Mouse (Mus musculus) ES-Bruce4 (cell line): ENCODE data around the gene Stk4. TPM values are rescaled to one million over a fixed set of nuclear protein-coding genes. Genes with fewer than 3 reads are reported as not detected.

Source experiments
- H3K27ac ChIP-seq: 2 replicates; pipeline ENCODE4 v1.5.1; 2012; ENCODE audit warnings: low read length, inconsistent platforms; ENCODE audit not compliant: insufficient read depth
- H3K27me3 ChIP-seq: 2 replicates; pipeline ENCODE4 v1.6.1; 2012; ENCODE audit warnings: mild to moderate bottlenecking, low read length, inconsistent platforms; ENCODE audit not compliant: control insufficient read depth, poor library complexity, insufficient read depth, severe bottlenecking
- H3K36me3 ChIP-seq: 2 replicates; pipeline ENCODE4 v1.6.1; 2012; ENCODE audit warnings: inconsistent platforms, mild to moderate bottlenecking, low read length, moderate library complexity; ENCODE audit not compliant: control insufficient read depth, poor library complexity, insufficient read depth, severe bottlenecking
- H3K4me1 ChIP-seq: one replicate; pipeline ENCODE4 v1.8.1; 2011; ENCODE audit warnings: low read length; ENCODE audit not compliant: control insufficient read depth, insufficient read depth
- H3K4me3 ChIP-seq: 2 replicates; pipeline ENCODE4 v1.5.1; 2011; ENCODE audit warnings: low read depth, mild to moderate bottlenecking, low read length
- H3K9ac ChIP-seq: 2 replicates; pipeline ENCODE4 v1.6.1; 2012; ENCODE audit warnings: low read depth, mild to moderate bottlenecking, inconsistent platforms; ENCODE audit not compliant: poor library complexity, severe bottlenecking
- H3K9me3 ChIP-seq: replicated peaks from 2 replicates; pipeline ENCODE4 v1.6.1; 2012; ENCODE audit warnings: mild to moderate bottlenecking, low read length, inconsistent platforms; ENCODE audit not compliant: control insufficient read depth, poor library complexity, insufficient read depth, severe bottlenecking
- CTCF ChIP-seq: IDR thresholded peaks from one replicate; pipeline ENCODE4 v1.8.1; 2011; ENCODE audit warnings: low read depth, low read length
- EP300 ChIP-seq: IDR thresholded peaks from 2 replicates; pipeline ENCODE4 v1.6.1; 2011; ENCODE audit warnings: low read depth, low read length; ENCODE audit not compliant: insufficient read depth
- POLR2A ChIP-seq: IDR thresholded peaks from one replicate; pipeline ENCODE4 v1.8.1; 2011; ENCODE audit warnings: low read length; ENCODE audit not compliant: insufficient read depth
- polyA plus RNA-seq: library from polyadenylated mRNA; stranded (reverse); fragments of >200 nt; gene quantifications from 2 replicates; pipeline ENCODE4 v1.2.4, GENCODE M21; 2011; ENCODE audit warnings: low read depth; ENCODE audit not compliant: missing spikeins, insufficient read depth, insufficient read length

Gene Stk4
- polyA plus RNA-seq, 1 experiment: 74.8 TPM

DNA sequence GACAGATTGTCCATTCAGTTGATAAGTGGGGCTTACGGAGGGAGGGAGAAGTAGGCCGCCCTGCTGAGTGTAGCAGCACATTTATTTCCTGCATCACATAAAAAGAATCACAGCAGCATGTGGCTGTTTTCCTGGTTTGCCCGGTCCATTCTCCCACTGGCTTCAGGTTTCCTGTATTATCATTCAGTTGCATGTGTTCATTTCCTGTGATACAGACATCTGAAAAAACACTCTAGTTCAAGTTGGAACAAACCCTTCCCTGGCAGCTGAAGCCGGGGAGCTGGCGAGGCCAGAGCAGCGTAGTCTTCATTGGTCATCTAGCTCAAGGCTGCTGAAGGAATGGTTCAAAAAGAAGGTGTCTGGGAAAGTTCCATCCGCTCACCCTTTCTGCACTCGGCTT is 41.4 kb downstream of the Stk4 start:
- no peaks in the 10 kb centered on the region for H3K9me3 ChIP-seq
- no peak overlapping the region for H3K4me3 ChIP-seq
- TF ChIP-seq CTCF: no peak
- TF ChIP-seq EP300: no peak
- no peak for TF ChIP-seq POLR2A
- no peak overlapping the region for H3K27ac ChIP-seq
- H3K27me3 ChIP-seq: no peaks in the 10 kb centered on the region
- H3K4me1 ChIP-seq: no peaks in the 10 kb centered on the region
- peaks cover 7% of the 10 kb centered on the region; the same call in 1 of the 2 replicates for H3K36me3 ChIP-seq
- no peak overlapping the region for H3K9ac ChIP-seq

DNA sequence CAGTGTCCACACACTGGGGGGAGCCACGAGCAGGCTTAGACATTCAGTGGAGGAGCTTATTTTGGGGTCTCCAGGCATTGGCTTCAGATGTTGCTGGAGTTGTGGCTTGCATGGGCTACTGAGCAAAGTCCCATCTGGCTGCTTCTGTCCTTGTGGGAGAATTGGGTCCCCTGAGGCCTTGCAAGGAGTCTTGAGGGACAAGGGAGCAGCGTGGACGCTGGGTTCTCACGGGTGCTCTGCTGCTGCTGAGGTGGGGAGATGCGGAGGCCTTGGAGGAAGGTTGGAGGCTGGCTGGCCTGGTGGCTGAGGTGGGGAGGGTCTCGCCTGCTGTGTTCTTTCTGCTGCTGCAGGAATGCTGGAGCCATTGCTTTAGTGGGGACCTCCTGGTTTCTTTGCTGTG is 43.9 kb downstream of the Stk4 start:
- TF ChIP-seq POLR2A (no peak), EP300 (no peak), CTCF (no peak)
- Histone ChIP-seq H3K9me3 (no peaks in the 10 kb centered on the region), H3K4me3 (no peak overlapping the region), H3K36me3 (peaks cover 10% of the 10 kb centered on the region; the same call in 1 of the 2 replicates), H3K4me1 (no peaks in the 10 kb centered on the region), H3K27me3 (no peaks in the 10 kb centered on the region), H3K27ac (no peak overlapping the region), H3K9ac (no peak overlapping the region)

DNA sequence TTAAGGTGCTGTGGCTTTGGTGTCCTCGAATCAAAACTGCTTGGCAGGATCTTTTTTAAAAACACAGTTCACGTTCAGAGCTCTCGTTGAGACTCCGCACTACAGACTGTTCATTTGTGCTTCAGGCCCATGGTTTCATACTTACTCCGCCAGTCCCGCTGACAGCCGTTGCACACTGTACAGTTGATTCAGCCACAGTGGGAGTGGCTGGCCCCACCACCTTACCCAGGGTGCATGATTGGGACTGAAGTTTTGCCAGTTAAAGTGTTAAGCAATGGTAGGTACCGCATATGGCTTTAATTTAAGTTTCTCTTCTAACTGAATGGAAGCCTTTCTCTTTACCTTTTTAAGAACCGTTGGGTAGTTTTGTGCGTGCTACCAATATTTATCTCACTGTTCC is 45.4 kb downstream of the Stk4 start:
- Histone ChIP-seq H3K9me3 (no peaks in the 10 kb centered on the region), H3K4me1 (no peaks in the 10 kb centered on the region), H3K36me3 (peaks cover 13% of the 10 kb centered on the region), H3K9ac (no peak overlapping the region), H3K27me3 (no peaks in the 10 kb centered on the region), H3K4me3 (no peak overlapping the region), H3K27ac (no peak overlapping the region)
- TF ChIP-seq EP300 (no peak), CTCF (no peak), POLR2A (no peak)

DNA sequence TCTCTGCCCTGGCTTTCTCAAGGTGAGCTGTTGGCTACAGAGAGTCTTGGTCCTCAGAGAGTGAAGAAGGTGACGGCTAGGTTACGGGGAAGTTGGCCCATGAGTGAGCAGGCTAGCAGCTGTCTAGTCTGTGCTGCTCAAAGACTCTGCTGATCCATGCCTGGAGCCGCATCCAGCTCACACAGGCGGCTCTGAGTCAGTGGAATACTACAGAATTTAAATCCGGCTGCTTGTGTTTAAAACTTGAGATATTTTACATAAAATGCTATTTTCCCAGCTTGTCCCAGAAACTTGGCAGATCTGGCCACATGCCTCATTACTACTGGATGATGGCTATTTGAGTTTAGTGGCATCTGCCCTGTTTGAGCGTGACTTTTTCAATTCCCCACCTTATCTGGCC is 49.4 kb downstream of the Stk4 start:
- H3K4me3 ChIP-seq: no peak overlapping the region
- peaks cover 17% of the 10 kb centered on the region for H3K36me3 ChIP-seq

DNA sequence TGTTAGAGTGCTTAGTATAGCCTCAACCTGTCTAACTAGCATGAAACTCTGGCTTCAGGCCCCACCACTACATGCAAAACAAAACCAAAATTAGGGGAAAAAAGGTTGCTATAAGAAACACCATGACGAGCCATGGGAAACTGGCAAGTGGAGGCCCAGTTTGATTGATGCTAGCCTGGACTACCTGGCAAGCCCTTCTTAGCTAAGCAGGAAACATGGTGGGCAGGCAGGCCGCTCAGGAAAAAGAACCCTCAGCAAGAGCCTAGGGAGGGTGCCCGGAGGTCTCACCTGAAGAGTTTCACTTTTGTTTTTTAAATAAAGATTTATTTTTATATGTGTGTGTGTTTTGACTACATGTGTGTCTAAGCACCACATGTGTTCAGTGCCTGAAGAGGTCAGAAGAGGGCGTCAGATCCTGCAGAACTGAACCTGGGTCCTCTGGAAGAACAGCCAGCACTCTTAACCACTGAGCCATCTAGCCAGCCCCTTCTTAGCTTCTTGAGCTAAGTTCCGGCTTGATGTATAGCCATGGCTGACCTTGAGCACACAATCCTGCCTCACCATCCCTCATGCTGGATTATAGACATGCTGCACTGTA is 53.1 kb downstream of the Stk4 start:
- no peak overlapping the region for H3K9ac ChIP-seq
- no peaks in the 10 kb centered on the region for H3K4me1 ChIP-seq
- TF ChIP-seq CTCF (no peak), POLR2A (no peak), EP300 (no peak)
- peaks cover 16% of the 10 kb centered on the region for H3K36me3 ChIP-seq
- no peaks in the 10 kb centered on the region for H3K9me3 ChIP-seq
- H3K27ac ChIP-seq: no peak overlapping the region
- H3K4me3 ChIP-seq: no peak overlapping the region
- H3K27me3 ChIP-seq: no peaks in the 10 kb centered on the region

More for the DNA sequence above, 49.4 kb downstream of the Stk4 start:
- no peak overlapping the region for H3K9ac ChIP-seq
- no peaks in the 10 kb centered on the region for H3K9me3 ChIP-seq
- H3K27ac ChIP-seq: no peak overlapping the region
- no peak for TF ChIP-seq EP300
- no peak for TF ChIP-seq CTCF
- no peak for TF ChIP-seq POLR2A
- no peaks in the 10 kb centered on the region for H3K4me1 ChIP-seq
- no peaks in the 10 kb centered on the region for H3K27me3 ChIP-seq

DNA sequence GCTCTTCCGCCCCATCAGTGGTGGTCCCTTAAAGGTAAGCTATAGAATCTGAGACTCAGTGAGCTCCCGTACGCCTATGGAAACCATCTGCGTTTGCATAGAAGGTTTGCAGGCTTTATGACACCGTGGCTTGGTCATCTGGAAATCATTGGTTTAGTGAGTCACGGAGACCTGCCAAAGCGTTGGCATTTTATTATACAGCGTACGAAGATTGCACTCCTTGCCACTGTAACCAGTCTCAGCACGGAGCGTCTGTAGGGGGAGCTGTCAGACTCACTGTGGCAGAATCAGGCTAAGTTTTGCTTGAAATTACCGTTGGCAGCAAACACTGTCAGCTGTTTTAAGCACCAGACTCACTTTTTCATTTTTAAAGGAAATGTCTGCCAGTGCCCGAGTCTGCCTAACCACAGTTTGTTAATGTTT is 56.4 kb downstream of the Stk4 start:
- H3K4me1 ChIP-seq: no peaks in the 10 kb centered on the region
- H3K9me3 ChIP-seq: no peaks in the 10 kb centered on the region
- peaks cover 15% of the 10 kb centered on the region for H3K36me3 ChIP-seq
- no peak overlapping the region for H3K9ac ChIP-seq
- H3K27ac ChIP-seq: no peak overlapping the region
- no peak overlapping the region for H3K4me3 ChIP-seq
- no peak for TF ChIP-seq EP300
- TF ChIP-seq POLR2A: no peak
- peak; percentile 58 for TF ChIP-seq CTCF
- H3K27me3 ChIP-seq: no peaks in the 10 kb centered on the region
